Mouse (Mus musculus) thymus, postnatal 14 days (tissue): ENCODE measurements around the gene Olfr1357.
A peak's percentile ranks its signal among the peaks of the same experiment; 100 is the strongest.
"Not testable (repeated sequence)": the region's sequence is repeated elsewhere in the genome, so short reads cannot be mapped to it uniquely, and the experiment has no call there.

Experiments
- DNase-seq: peaks from one replicate; pipeline ENCODE4 v3.0.0; 2021

Gene Olfr1357

GRCm38 (mm10) chr10:78617974-78618373 lies at the start of gene Olfr1357:
Gene Olfr1357 (minus strand): TSS chr10:78618074.
- DNase-seq: no peak

GRCm38 (mm10) chr10:78666696-78667095 lies 48.8 kb upstream of the Olfr1357 start:
- not testable (repeated sequence) for DNase-seq

DNA sequence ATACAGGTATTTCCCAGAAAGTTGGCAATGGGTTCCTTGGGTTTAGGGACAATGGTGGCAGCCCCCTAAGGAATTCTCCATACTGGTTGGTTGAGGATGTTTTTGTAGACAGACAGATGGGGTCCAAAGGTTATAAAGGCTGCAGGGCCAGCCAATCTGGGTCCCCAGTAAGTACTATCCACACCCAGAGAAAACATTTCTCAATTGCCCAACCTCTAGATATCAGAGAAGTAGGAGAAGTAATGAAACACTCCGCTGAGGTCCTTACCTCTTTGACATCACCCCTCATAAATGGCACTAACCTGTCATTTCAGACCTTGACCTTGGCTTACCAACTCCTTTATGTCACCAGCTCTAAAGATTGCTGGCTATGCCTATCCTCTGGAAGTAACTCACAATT lies 46.7 kb upstream of the Olfr1357 start:
- no peak for DNase-seq

GRCm38 (mm10) chr10:78661198-78661597 lies 43.3 kb upstream of the Olfr1357 start:
- no peak for DNase-seq

- peak; percentile 37 for DNase-seq
Observed at GRCm38 (mm10) chr10:78632311-78632710, 14.4 kb upstream of the Olfr1357 start.

GRCm38 (mm10) chr10:78630194-78630593 lies 12.3 kb upstream of the Olfr1357 start:
- no peak for DNase-seq

- not testable (repeated sequence) for DNase-seq
Observed at GRCm38 (mm10) chr10:78623143-78623542, 5.3 kb upstream of the Olfr1357 start.

- DNase-seq: no peak
Observed at GRCm38 (mm10) chr10:78607602-78608001, 10.3 kb downstream of the Olfr1357 start.

DNA sequence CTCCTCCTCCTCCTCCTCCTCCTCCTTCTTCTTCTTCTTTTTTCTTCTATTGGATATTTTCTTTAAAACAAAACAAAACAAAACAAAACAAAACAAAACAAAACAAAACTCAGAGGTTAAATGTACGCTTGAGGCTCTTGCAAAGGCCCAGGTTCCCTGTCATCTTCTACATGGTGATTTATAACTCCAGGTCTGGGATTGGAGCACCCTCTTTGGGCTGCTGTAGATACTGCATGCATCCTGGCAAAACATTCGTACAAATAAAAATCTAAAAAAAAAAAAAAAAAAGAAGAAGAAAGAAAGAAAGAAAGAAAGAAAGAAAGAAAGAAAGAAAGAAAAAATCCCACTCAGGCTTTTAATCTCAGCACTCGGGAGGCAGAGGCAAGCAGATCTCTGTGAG lies 12.8 kb downstream of the Olfr1357 start:
- DNase-seq: peak; percentile 81

DNA sequence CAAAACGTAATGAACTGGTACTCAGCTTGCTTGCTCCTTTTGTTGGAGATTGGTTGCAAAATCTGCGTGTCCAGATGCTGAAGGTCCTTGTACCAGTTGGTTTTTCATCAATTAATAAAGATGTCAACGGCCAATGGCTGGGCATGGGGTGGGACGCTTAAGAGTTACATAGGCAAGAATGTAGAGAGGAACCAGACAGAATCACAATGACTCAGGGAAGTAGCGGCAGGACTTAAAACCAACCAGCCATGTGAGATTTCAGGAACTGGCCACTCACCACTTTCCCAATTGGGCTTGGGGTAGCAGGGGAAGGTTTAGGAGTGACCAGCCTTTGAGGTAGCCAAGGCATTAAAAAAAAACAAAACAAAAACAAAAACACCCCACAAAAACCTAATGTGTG lies 18.0 kb downstream of the Olfr1357 start:
- DNase-seq: peak; percentile 2

DNA sequence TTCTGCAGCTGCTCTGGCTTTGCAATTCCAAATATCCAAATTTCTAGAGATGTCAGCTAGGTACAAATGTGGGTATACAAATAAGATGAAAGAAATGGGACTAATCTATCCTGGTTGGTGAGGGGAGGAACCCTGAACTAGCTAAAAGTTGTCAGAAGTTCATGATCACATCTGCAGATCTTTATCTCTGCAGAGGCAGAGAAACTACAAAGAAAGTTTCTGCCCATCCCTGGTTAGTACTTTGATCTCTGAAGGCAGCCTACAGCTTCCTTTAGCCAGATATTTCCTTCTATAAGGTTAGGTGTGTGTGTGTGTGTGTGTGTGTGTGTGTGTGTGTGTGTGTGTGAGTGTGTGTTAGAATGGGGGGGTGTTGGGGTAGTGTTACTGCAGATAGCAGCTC lies 23.3 kb downstream of the Olfr1357 start:
- peak; percentile 37 for DNase-seq

GRCm38 (mm10) chr10:78594157-78594556 lies 23.7 kb downstream of the Olfr1357 start:
- DNase-seq: peak; percentile 32

DNA sequence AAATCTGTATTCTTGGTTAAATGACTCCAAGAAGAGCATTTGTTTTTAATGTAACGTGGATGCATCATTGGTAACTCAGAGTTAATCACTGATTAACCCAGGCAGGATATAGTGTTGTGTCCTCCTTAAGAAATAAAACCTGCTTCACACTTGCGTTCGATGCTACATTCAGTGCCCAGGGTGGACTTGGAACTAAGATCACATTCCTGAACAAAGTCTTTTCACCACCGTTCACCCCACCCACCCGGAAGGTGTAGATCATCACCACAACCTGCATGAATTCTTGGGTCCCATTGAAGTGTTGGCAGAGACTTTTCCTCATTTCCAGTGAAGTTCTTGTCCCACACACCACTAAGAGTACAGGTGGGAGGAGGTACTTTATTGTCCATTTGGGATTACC lies 24.1 kb downstream of the Olfr1357 start:
- no peak for DNase-seq

DNA sequence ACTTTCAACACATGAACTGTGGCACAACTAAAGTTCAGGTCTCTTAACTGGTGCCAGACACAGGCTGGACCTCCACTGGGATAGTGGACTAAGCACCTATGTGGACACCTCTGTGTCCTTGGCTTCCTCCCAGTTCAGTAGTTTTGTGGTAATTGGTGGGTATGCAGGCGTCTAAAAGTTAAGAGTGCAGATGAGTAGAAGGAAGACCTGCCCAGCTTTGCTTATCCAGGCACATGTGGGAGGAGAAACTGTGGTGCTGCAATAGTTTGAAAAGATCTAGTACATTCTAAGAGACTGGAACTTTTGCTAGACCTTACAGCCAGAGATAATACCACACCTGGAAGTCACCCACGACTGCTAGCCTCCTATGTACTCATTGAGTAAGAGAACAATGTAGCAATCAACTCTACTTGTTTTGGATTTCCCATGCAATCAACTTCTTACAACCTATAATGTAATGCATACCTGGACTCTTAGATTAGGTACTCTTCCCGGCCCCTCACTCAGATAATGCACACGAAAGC lies 25.0 kb downstream of the Olfr1357 start:
- DNase-seq: no peak

GRCm38 (mm10) chr10:78591406-78592328 lies 26.2 kb downstream of the Olfr1357 start, which contains the start of gene Syde1:
Gene Syde1 (minus strand): TSS chr10:78591964.
- peak; percentile 94 for DNase-seq

DNA sequence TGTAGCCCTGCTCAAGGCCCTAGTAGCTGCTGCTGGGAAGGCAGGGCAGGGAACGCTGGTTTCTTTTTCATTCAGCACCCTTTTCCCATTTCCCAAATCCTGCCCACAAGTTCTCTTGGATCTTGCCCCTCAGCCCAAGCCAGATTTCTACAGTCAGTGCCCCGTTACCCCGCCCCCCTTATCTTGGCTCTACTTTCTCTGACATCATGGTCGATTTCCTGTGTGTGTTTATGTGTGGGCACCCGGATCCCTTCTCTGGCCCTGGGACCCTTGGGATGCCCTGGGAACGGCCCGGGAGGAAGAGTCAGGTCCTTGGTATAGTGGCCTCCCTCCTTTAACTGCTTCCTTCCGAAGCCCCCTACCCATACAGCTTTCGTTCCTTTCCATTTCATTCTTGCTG lies 27.1 kb downstream of the Olfr1357 start:
- peak; percentile 78 for DNase-seq

GRCm38 (mm10) chr10:78589901-78590300 lies 28.0 kb downstream of the Olfr1357 start:
- peak; percentile 43 for DNase-seq

DNA sequence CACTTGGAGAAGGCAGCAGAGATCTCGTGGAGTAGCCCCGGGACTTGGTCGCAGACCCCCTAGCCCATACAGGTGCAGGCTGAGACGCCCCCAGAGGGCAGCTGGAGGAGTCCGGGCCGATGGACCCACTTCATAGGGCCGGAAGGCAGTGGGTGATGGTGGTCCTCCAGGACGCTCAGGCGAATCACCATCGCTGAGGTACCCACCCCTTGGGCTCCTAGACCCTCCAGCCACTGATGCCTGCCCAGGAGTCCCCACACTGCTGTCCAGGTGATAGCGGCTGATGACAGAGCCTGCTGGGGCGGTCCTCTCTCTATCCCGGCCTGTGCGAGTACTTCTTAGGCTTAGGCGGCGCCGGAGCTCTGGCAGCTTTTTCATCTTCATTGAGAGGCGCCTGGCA lies 28.6 kb downstream of the Olfr1357 start:
- no peak for DNase-seq

DNA sequence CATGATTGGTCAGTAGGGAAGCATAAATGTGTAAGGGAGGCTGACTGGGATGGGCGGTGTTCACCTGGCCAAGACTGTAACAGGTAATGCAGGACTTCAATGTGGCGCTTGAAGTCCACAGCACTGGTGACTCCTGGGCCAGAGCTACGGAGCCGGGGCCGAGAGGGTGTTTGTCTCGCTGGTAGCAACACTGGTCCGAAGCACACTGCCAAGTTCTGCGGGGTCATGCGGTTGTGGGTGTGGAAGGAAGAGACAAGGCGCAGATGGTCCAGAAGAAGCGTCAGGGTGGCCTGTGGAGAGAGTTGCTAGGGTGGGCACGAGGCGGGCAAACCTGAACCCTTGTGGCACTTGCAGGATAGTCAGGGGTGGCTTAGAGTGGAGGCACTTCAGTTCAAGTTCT lies 31.8 kb downstream of the Olfr1357 start:
- DNase-seq: no peak

- no peak for DNase-seq
Observed at GRCm38 (mm10) chr10:78585606-78586005, 32.3 kb downstream of the Olfr1357 start.

- DNase-seq: no peak
Observed at GRCm38 (mm10) chr10:78584996-78585395, 32.9 kb downstream of the Olfr1357 start.

GRCm38 (mm10) chr10:78583939-78584338 lies 33.9 kb downstream of the Olfr1357 start:
- DNase-seq: no peak

DNA sequence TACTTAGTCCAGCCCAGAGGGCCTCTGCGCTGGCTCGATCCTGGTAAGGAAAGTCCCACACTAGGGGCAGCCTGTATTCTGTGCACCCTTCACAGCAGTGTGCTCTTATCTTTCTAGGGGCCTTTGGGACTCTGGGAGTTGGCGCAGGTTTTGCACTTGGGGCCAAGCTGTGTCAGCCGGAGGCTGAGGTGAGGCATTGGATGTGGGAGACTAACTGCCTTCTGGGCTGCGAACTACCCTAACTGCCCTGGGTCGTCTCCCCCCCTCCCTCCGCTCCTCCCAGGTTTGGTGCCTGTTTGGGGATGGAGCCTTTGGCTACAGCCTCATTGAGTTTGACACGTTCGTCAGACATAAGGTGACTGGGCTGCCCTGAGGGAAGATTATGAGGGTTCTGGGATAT lies 34.5 kb downstream of the Olfr1357 start:
- DNase-seq: no peak

GRCm38 (mm10) chr10:78581121-78581520 lies 36.8 kb downstream of the Olfr1357 start:
- DNase-seq: no peak
